Mouse (Mus musculus): ENCODE measurements around the gene Xxylt1. TPM values are rescaled to one million over a fixed set of nuclear protein-coding genes. Genes with fewer than 3 reads are reported as not detected.
A peak's percentile ranks its signal among the peaks of the same experiment; 100 is the strongest.

Xxylt1 gene
- polyA plus RNA-seq, 1 experiment from 2014 or later: 1.6 TPM

- Histone ChIP-seq H3K4me2 (ENCODE audit: low read depth, low read length) (no peak overlapping the region), H3K4me1 (ENCODE audit: insufficient read depth) (peaks cover 8% of the 10 kb centered on the region), H3K27me3 (ENCODE audit: insufficient read depth, low read length) (no peaks in the 10 kb centered on the region), H3K27ac (ENCODE audit: low read depth) (no peak overlapping the region), H3K9ac (replicated peaks) (no peak overlapping the region), H3K9me3 (ENCODE audit: low read length) (no peaks in the 10 kb centered on the region), H3K36me3 (replicated peaks; ENCODE audit: insufficient read depth, low read length) (no peaks in the 10 kb centered on the region), H3K4me3 (ENCODE audit: low read depth, low read length) (no peak overlapping the region)
- TF ChIP-seq CTCF (IDR thresholded peaks at IDR 0.05; ENCODE audit: low read depth) (no peak), EP300 (IDR thresholded peaks at IDR 0.05; ENCODE audit: low read depth) (no peak)
- WGBS (ENCODE audit: insufficient replicate concordance): 67% methylated on average over 11 of the region's 11 CpGs
- DNase-seq (no peak), ATAC-seq (no peak)
Measured at GRCm38 (mm10) chr16:30979905-30980304, 101.3 kb downstream of the Xxylt1 start.

DNA sequence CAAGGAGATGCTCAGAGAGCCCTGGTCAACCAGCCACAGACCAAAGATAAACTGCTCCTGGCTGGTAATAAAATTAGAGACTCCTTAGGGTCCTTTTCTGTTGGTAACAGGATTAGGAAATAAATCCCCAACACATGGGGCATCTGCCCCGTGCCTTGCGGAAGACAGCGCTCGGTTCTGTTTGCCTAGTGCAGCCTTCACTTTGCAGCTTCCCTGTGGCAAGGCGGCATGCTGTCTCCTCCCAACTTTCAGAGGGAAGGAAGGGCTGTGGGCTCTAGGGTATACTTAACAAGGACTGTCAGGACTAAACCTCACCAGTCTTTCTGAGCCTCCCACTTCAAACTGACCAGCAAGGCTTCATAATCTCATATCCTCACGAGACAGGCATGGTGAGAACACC, 103.5 kb downstream of the Xxylt1 start:
- Histone ChIP-seq H3K9me3 (ENCODE audit: low read length) (no peaks in the 10 kb centered on the region), H3K27me3 (ENCODE audit: insufficient read depth, low read length) (no peaks in the 10 kb centered on the region), H3K4me1 (ENCODE audit: insufficient read depth) (peaks cover 24% of the 10 kb centered on the region), H3K36me3 (replicated peaks; ENCODE audit: insufficient read depth, low read length) (no peaks in the 10 kb centered on the region), H3K4me3 (ENCODE audit: low read depth, low read length) (no peak overlapping the region), H3K9ac (replicated peaks) (no peak overlapping the region), H3K4me2 (ENCODE audit: low read depth, low read length) (no peak overlapping the region), H3K27ac (ENCODE audit: low read depth) (no peak overlapping the region)
- ATAC-seq (no peak), DNase-seq (no peak)
- TF ChIP-seq CTCF (IDR thresholded peaks at IDR 0.05; ENCODE audit: low read depth) (no peak), EP300 (IDR thresholded peaks at IDR 0.05; ENCODE audit: low read depth) (no peak)
- 65% methylated on average over 6 of the region's 6 CpGs for WGBS (ENCODE audit: insufficient replicate concordance)

GRCm38 (mm10) chr16:30977186-30977585, 104.0 kb downstream of the Xxylt1 start:
- DNase-seq: peak; percentile 91
- 2% methylated on average over 3 of the region's 3 CpGs for WGBS (ENCODE audit: insufficient replicate concordance)
- peak; percentile 87 for ATAC-seq
- Histone ChIP-seq H3K27ac (ENCODE audit: low read depth) (0 out of 2 replicates have a peak overlapping the region, but pooled peaks have one; percentile 8), H3K27me3 (ENCODE audit: insufficient read depth, low read length) (no peaks in the 10 kb centered on the region), H3K9me3 (ENCODE audit: low read length) (no peaks in the 10 kb centered on the region), H3K4me3 (ENCODE audit: low read depth, low read length) (no peak overlapping the region), H3K4me1 (ENCODE audit: insufficient read depth) (peaks cover 29% of the 10 kb centered on the region), H3K36me3 (replicated peaks; ENCODE audit: insufficient read depth, low read length) (no peaks in the 10 kb centered on the region), H3K4me2 (ENCODE audit: low read depth, low read length) (no peak overlapping the region), H3K9ac (replicated peaks) (no peak overlapping the region)
- TF ChIP-seq EP300 (IDR thresholded peaks at IDR 0.05; ENCODE audit: low read depth) (no peak), CTCF (IDR thresholded peaks at IDR 0.05; ENCODE audit: low read depth) (peak; percentile 99)

- no peak for ATAC-seq
- TF ChIP-seq CTCF (IDR thresholded peaks at IDR 0.05; ENCODE audit: low read depth) (no peak), EP300 (IDR thresholded peaks at IDR 0.05; ENCODE audit: low read depth) (no peak)
- peaks cover 50% of the 10 kb centered on the region for H3K4me1 ChIP-seq (ENCODE audit: insufficient read depth)
- no peak overlapping the region for H3K4me2 ChIP-seq (ENCODE audit: low read depth, low read length)
- WGBS (ENCODE audit: insufficient replicate concordance): 42% methylated on average over 12 of the region's 12 CpGs
- no peak for DNase-seq
- H3K9me3 ChIP-seq (ENCODE audit: low read length): no peaks in the 10 kb centered on the region
- peak overlapping the region; percentile 69 for H3K27ac ChIP-seq (ENCODE audit: low read depth)
- H3K9ac ChIP-seq (replicated peaks): no peak overlapping the region
- H3K4me3 ChIP-seq (ENCODE audit: low read depth, low read length): no peak overlapping the region
- no peaks in the 10 kb centered on the region for H3K36me3 ChIP-seq (replicated peaks; ENCODE audit: insufficient read depth, low read length)
- no peaks in the 10 kb centered on the region for H3K27me3 ChIP-seq (ENCODE audit: insufficient read depth, low read length)
Measured at GRCm38 (mm10) chr16:30974549-30974948, 106.7 kb downstream of the Xxylt1 start.

- Histone ChIP-seq H3K9me3 (ENCODE audit: low read length) (no peaks in the 10 kb centered on the region), H3K36me3 (replicated peaks; ENCODE audit: insufficient read depth, low read length) (no peaks in the 10 kb centered on the region), H3K9ac (replicated peaks) (no peak overlapping the region; the same call in 1 of the 2 replicates), H3K4me2 (ENCODE audit: low read depth, low read length) (0 out of 2 replicates have a peak overlapping the region, but pooled peaks have one; percentile 6), H3K27ac (ENCODE audit: low read depth) (peak overlapping the region; percentile 77), H3K4me3 (ENCODE audit: low read depth, low read length) (no peak overlapping the region), H3K27me3 (ENCODE audit: insufficient read depth, low read length) (no peaks in the 10 kb centered on the region), H3K4me1 (ENCODE audit: insufficient read depth) (peaks cover 59% of the 10 kb centered on the region)
- WGBS (ENCODE audit: insufficient replicate concordance): 29% methylated on average over 6 of the region's 6 CpGs
- peak; percentile 20 for ATAC-seq
- no peak for TF ChIP-seq CTCF (IDR thresholded peaks at IDR 0.05; ENCODE audit: low read depth)
- TF ChIP-seq EP300 (IDR thresholded peaks at IDR 0.05; ENCODE audit: low read depth): peak; percentile 43; the same call in 1 of the 2 replicates
- DNase-seq: peak; percentile 78
Measured at GRCm38 (mm10) chr16:30973416-30973815, 107.8 kb downstream of the Xxylt1 start.

DNA sequence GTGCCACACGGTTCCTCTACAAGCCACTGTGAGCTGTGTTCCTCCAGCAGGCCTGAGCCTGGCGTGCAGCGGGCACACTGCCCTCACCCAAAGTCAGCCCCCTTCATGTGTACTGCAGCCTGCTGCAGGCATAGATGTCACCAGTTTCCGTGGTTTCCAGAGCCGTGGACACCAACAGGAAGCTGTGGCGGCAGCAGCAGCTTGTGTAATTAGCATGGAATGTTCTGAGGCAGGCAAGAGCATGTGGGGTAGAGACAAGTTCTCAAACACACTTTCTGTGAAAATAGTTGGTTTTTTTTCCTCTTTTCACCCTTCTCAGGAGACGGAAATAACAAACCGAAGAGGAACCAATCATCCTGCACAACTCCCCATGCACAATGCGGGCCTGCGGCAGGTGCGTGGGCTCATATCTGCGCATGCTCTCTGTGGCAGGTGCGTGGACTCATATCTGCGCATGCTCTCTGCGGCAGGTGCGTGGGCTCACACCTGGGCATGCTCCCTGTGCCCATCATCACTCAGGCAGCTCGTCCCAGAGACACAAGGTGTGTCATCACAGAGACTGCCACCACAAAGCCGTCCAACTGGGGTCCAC, 109.2 kb downstream of the Xxylt1 start:
- H3K27me3 ChIP-seq (ENCODE audit: insufficient read depth, low read length): no peaks in the 10 kb centered on the region
- H3K4me1 ChIP-seq (ENCODE audit: insufficient read depth): peaks cover 72% of the 10 kb centered on the region
- TF ChIP-seq EP300 (IDR thresholded peaks at IDR 0.05; ENCODE audit: low read depth): no peak
- TF ChIP-seq CTCF (IDR thresholded peaks at IDR 0.05; ENCODE audit: low read depth): peak; percentile 3; the same call in 1 of the 2 replicates
- DNase-seq (peak; percentile 57), ATAC-seq (no peak)
- H3K9me3 ChIP-seq (ENCODE audit: low read length): no peaks in the 10 kb centered on the region
- peak overlapping the region; percentile 77 for H3K27ac ChIP-seq (ENCODE audit: low read depth)
- H3K9ac ChIP-seq (replicated peaks): no peak overlapping the region
- H3K4me2 ChIP-seq (ENCODE audit: low read depth, low read length): 0 out of 2 replicates have a peak overlapping the region, but pooled peaks have one; percentile 6
- H3K36me3 ChIP-seq (replicated peaks; ENCODE audit: insufficient read depth, low read length): no peaks in the 10 kb centered on the region
- 41% methylated on average over 18 of the region's 18 CpGs for WGBS (ENCODE audit: insufficient replicate concordance)
- H3K4me3 ChIP-seq (ENCODE audit: low read depth, low read length): no peak overlapping the region

Data from liver, postnatal 0 days (tissue).